In genomic region chr13:34154931-34155272, GRCm38 (mm10) we compare ENCODE assay signal across 9 mouse cellular contexts. TPM values are rescaled to one million over a fixed set of nuclear protein-coding genes. Genes with fewer than 3 reads are reported as not detected.
DNase-seq lines count a peak whose midpoint lies in the region; ATAC-seq lines count a peak whose summit lies in the region.
"Had no signal": no experiment of that assay in that cellular context is flagged by ENCODE, and none has a peak within 500 bp of the region (broad histone marks: within the 10 kb centered on the region; RNA-seq: fewer than 3 reads in every experiment).

No protein-coding gene starts in this region.

- WGBS in forebrain, embryonic 14.5 days, result 30% methylated on average over 3 of the region's 3 CpGs
- 40% methylated on average over 3 of the region's 3 CpGs for WGBS in limb, embryonic 11.5 days
- WGBS in midbrain, embryonic 12.5 days, result 30% methylated on average over 3 of the region's 3 CpGs

- H3K9ac ChIP-seq in forebrain, embryonic 14.5 days (ENCODE audit: low read length), result peak overlapping the region; percentile 43; the same call in 1 of the 2 replicates
- no peak overlapping the region for H3K9ac ChIP-seq in limb, embryonic 11.5 days (ENCODE audit: low read length)
- no peak overlapping the region; the same call in 1 of the 2 replicates for H3K9ac ChIP-seq in midbrain, embryonic 12.5 days (replicated peaks)

- peak overlapping the region; percentile 39 for H3K4me2 ChIP-seq in forebrain, embryonic 14.5 days (ENCODE audit: low read length)
- no peak overlapping the region for H3K4me2 ChIP-seq in limb, embryonic 11.5 days (ENCODE audit: low read depth, severe bottlenecking)
- peak overlapping the region; percentile 36 for H3K4me2 ChIP-seq in midbrain, embryonic 12.5 days (replicated peaks)

- peak overlapping the region; percentile 83 for H3K27ac ChIP-seq in forebrain, embryonic 14.5 days (ENCODE audit: low read depth, low read length)
- H3K27ac ChIP-seq in limb, embryonic 11.5 days (replicated peaks; ENCODE audit: low read depth, low read length), result no peak overlapping the region
- H3K27ac ChIP-seq in midbrain, embryonic 12.5 days (replicated peaks), result peak overlapping the region; percentile 74; the same call in 1 of the 2 replicates

- no peak for ATAC-seq in forebrain, embryonic 14.5 days
- no peak for ATAC-seq in limb, embryonic 11.5 days (ENCODE audit: insufficient number of reproducible peaks, low FRiP score, low TSS enrichment, low read depth)
- ATAC-seq in midbrain, embryonic 12.5 days (ENCODE audit: low FRiP score, low read depth), result no peak

- peak; percentile 28 for DNase-seq in ovary, postnatal 36 days (ENCODE audit: low spot score)
- DNase-seq in ovary, postnatal 10 days (ENCODE audit: low spot score), result no peak
- peak; percentile 56 for DNase-seq in cerebellum, adult 11-12 months
- peak; percentile 82 for DNase-seq in forebrain, embryonic 14.5 days (ENCODE audit: low spot score)
- peak; percentile 90 for DNase-seq in induced T-regulatory cell, adult 2 months (ENCODE audit: low read depth)
- peak; percentile 79 for DNase-seq in limb, embryonic 11.5 days (ENCODE audit: low spot score)
- DNase-seq in splenic B cell, adult 2 months (ENCODE audit: low read depth, low spot score), result peak; percentile 81

- no peaks in the 10 kb centered on the region for H3K9me3 ChIP-seq in forebrain, embryonic 14.5 days (replicated peaks; ENCODE audit: control insufficient read depth, low read length)
- no peaks in the 10 kb centered on the region for H3K9me3 ChIP-seq in limb, embryonic 11.5 days (ENCODE audit: control insufficient read depth, low read length)
- 0 out of 2 replicates have a peak, but pooled peaks cover 2% of the 10 kb centered on the region for H3K9me3 ChIP-seq in midbrain, embryonic 12.5 days

- no peaks in the 10 kb centered on the region for H3K27me3 ChIP-seq in forebrain, embryonic 14.5 days (replicated peaks; ENCODE audit: control insufficient read depth, insufficient read depth, low read length)
- no peaks in the 10 kb centered on the region for H3K27me3 ChIP-seq in limb, embryonic 11.5 days (ENCODE audit: control insufficient read depth, insufficient read depth, low read length)
- H3K27me3 ChIP-seq in midbrain, embryonic 12.5 days, result no peaks in the 10 kb centered on the region
- 0 out of 2 replicates have a peak, but pooled peaks cover 2% of the 10 kb centered on the region for H3K27me3 ChIP-seq in splenic B cell, adult 2 months (ENCODE audit: control insufficient read depth, insufficient read depth, low read length, poor library complexity, severe bottlenecking)

- peaks cover 29% of the 10 kb centered on the region for H3K4me1 ChIP-seq in forebrain, embryonic 14.5 days (ENCODE audit: control insufficient read depth, insufficient read depth, low read length)
- H3K4me1 ChIP-seq in limb, embryonic 11.5 days (ENCODE audit: control insufficient read depth, insufficient read depth, low read length), result peaks cover 3% of the 10 kb centered on the region
- peaks cover 30% of the 10 kb centered on the region for H3K4me1 ChIP-seq in midbrain, embryonic 12.5 days

- no peaks in the 10 kb centered on the region for H3K36me3 ChIP-seq in forebrain, embryonic 14.5 days (ENCODE audit: control insufficient read depth, insufficient read depth, low read length)
- H3K36me3 ChIP-seq in limb, embryonic 11.5 days (ENCODE audit: control insufficient read depth, insufficient read depth, low read length), result no peaks in the 10 kb centered on the region
- no peaks in the 10 kb centered on the region for H3K36me3 ChIP-seq in midbrain, embryonic 12.5 days
- no peaks in the 10 kb centered on the region for H3K36me3 ChIP-seq in splenic B cell, adult 2 months (ENCODE audit: control insufficient read depth, insufficient read depth, low read length, poor library complexity, severe bottlenecking)

- peak overlapping the region; percentile 12; the same call in 1 of the 2 replicates for H3K4me3 ChIP-seq in forebrain, embryonic 14.5 days (ENCODE audit: low read depth, low read length)
- H3K4me3 ChIP-seq in limb, embryonic 11.5 days (ENCODE audit: low read depth, low read length), result no peak overlapping the region
- no peak overlapping the region for H3K4me3 ChIP-seq in midbrain, embryonic 12.5 days
- H3K4me3 ChIP-seq: erythroblast, embryonic 14.5 days had no signal

RNA-seq across cellular contexts. Expression of gene Psmg4, which starts 7.9 kb away (rescaled TPM):
- 92.0 and 113 TPM in 2 replicates for polyA plus RNA-seq in forebrain, embryonic 14.5 days (2014; fragmentation: Nextera tagmentation; extraction: Ambion mirVana)
- polyA plus RNA-seq in limb, embryonic 11.5 days (2014; fragmentation: Nextera tagmentation; extraction: Ambion mirVana), result 88.2 and 95.1 TPM in 2 replicates
- polyA plus RNA-seq in midbrain, embryonic 12.5 days (2016; fragmentation: Nextera tagmentation; extraction: Ambion mirVana), result 109 and 118 TPM in 2 replicates

RNA-seq across cellular contexts. Expression of gene Tubb2b, which starts 24.6 kb away (rescaled TPM):
- polyA plus RNA-seq in forebrain, embryonic 14.5 days (2014; fragmentation: Nextera tagmentation; extraction: Ambion mirVana), result 670 and 797 TPM in 2 replicates
- 22.1 and 24.4 TPM in 2 replicates for polyA plus RNA-seq in limb, embryonic 11.5 days (2014; fragmentation: Nextera tagmentation; extraction: Ambion mirVana)
- polyA plus RNA-seq in midbrain, embryonic 12.5 days (2016; fragmentation: Nextera tagmentation; extraction: Ambion mirVana), result 380 and 432 TPM in 2 replicates

Comparison
In these comparisons a context has a peak if more than half of its experiments do, and no peak if none do; other contexts are left out.
1. RNA of gene Tubb2b, which starts 24.6 kb away (polyA plus RNA-seq): 670 to 797 TPM in forebrain, embryonic 14.5 days and 380 to 432 TPM in midbrain, embryonic 12.5 days; 22.1 to 24.4 TPM in limb, embryonic 11.5 days; every median in the first group is over 10 times any median in the second.